Comparison of ENCODE assay signal across 10 mouse cellular contexts in the genomic region with DNA sequence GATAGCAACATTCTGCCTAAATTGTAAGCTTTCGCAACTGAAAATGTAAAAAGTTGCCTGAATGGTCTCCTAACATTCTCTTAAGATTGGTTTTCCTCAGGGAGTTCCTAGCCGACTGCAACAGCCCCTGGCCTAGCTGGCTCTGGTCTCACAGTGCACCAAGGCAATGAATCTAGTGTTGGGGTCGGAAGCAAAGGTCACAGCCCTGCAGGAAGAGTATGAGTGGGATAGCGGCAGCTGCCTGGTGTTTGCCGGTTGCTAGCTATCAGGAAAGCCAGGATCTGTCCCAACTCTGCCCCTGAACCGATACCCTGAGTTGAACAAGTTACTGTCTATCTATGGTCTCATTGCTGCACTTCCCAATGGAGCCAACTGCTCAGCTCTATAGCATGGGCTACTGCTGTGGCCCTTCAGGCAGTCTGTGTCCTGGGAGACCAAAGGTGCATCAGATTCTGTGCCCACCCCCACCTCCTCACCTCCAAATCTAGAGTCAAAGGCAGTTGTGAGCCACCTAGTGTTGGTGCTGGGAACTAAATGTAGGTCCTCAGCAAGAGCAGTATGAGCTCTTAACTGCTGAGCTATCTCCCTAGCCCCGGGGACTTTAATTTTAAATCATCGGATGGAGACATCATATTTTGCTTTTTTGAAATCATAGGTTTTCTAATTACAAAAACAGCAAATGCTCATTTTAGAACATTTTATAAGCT. TPM values are rescaled to one million over a fixed set of nuclear protein-coding genes. Genes with fewer than 3 reads are reported as not detected.
A peak's percentile ranks its signal among the peaks of the same experiment; 100 is the strongest.
DNase-seq lines count a peak whose midpoint lies in the region; ATAC-seq and TF ChIP-seq lines count a peak whose summit lies in the region.
"Had no signal": no experiment of that assay in that cellular context is flagged by ENCODE, and none has a peak within 500 bp of the region (broad histone marks: within the 10 kb centered on the region; RNA-seq: fewer than 3 reads in every experiment).

No protein-coding gene starts in this region.

- no peak overlapping the region for H3K9ac ChIP-seq in kidney, postnatal 0 days (ENCODE audit: low read depth, low read length)
- H3K9ac ChIP-seq in forebrain, embryonic 13.5 days = no peak overlapping the region
- H3K9ac ChIP-seq: liver, embryonic 13.5 days had no signal

- peak; percentile 49; the same call in 1 of the 2 replicates for TF ChIP-seq CTCF in kidney, adult 2 months (conservative IDR thresholded peaks at IDR 0.05; ENCODE audit: insufficient read depth, insufficient read length, low read depth, low read length)
- TF ChIP-seq CTCF in E14TG2a.4 (conservative IDR thresholded peaks at IDR 0.05; ENCODE audit: low read length) = peak; percentile 70
- TF ChIP-seq CTCF in kidney, postnatal 0 days (IDR thresholded peaks at IDR 0.05; ENCODE audit: low read depth) = peak; percentile 67

- H3K36me3 ChIP-seq in kidney, adult 2 months (ENCODE audit: control insufficient read depth, insufficient read depth, low read length) = no peaks in the 10 kb centered on the region
- no peaks in the 10 kb centered on the region for H3K36me3 ChIP-seq in E14TG2a.4 (ENCODE audit: insufficient read depth, low read length)
- no peaks in the 10 kb centered on the region for H3K36me3 ChIP-seq in kidney, postnatal 0 days (ENCODE audit: insufficient read depth, low read length)
- H3K36me3 ChIP-seq in forebrain, embryonic 13.5 days (ENCODE audit: poor library complexity, severe bottlenecking) = no peaks in the 10 kb centered on the region
- H3K36me3 ChIP-seq: liver, embryonic 13.5 days had no signal

- H3K4me1 ChIP-seq in kidney, adult 2 months (ENCODE audit: control insufficient read depth, insufficient read depth, low read length) = no peaks in the 10 kb centered on the region
- peaks cover 13% of the 10 kb centered on the region; the same call in 1 of the 2 replicates for H3K4me1 ChIP-seq in E14TG2a.4 (replicated peaks; ENCODE audit: low read depth, low read length)
- no peaks in the 10 kb centered on the region for H3K4me1 ChIP-seq in kidney, postnatal 0 days (replicated peaks; ENCODE audit: insufficient read depth, low read length)
- H3K4me1 ChIP-seq in forebrain, embryonic 13.5 days = no peaks in the 10 kb centered on the region

- ATAC-seq in kidney, postnatal 0 days (replicated peaks; ENCODE audit: low FRiP score, low read depth) = 0 out of 2 replicates have a peak, but pooled peaks have one; percentile 10
- no peak for ATAC-seq in forebrain, embryonic 13.5 days

- H3K4me3 ChIP-seq in kidney, adult 2 months (ENCODE audit: insufficient read depth, low read depth, low read length) = no peak overlapping the region
- no peak overlapping the region for H3K4me3 ChIP-seq in E14TG2a.4 (replicated peaks; ENCODE audit: low read length)
- H3K4me3 ChIP-seq in kidney, postnatal 0 days (replicated peaks; ENCODE audit: low read depth, low read length) = no peak overlapping the region
- no peak overlapping the region for H3K4me3 ChIP-seq in forebrain, embryonic 13.5 days
- H3K4me3 ChIP-seq: liver, embryonic 13.5 days had no signal

- no peak overlapping the region for H3K27ac ChIP-seq in kidney, adult 2 months (ENCODE audit: insufficient read depth, low read depth, low read length)
- no peak overlapping the region for H3K27ac ChIP-seq in kidney, postnatal 0 days
- H3K27ac ChIP-seq in forebrain, embryonic 13.5 days = no peak overlapping the region
- H3K27ac ChIP-seq: liver, embryonic 13.5 days had no signal

- WGBS in kidney, adult 2 months = 64% methylated on average over 8 of the region's 8 CpGs
- WGBS in kidney, postnatal 0 days = 49% methylated on average over 8 of the region's 8 CpGs
- 80% methylated on average over 8 of the region's 8 CpGs for WGBS in forebrain, embryonic 13.5 days

- H3K4me2 ChIP-seq in kidney, postnatal 0 days (ENCODE audit: low read length) = no peak overlapping the region
- no peak overlapping the region for H3K4me2 ChIP-seq in forebrain, embryonic 13.5 days
- H3K4me2 ChIP-seq: liver, embryonic 13.5 days had no signal

- H3K27me3 ChIP-seq in kidney, adult 2 months (replicated peaks; ENCODE audit: control insufficient read depth, insufficient read depth, low read length) = no peaks in the 10 kb centered on the region
- no peaks in the 10 kb centered on the region; the same call in 1 of the 2 replicates for H3K27me3 ChIP-seq in E14TG2a.4 (ENCODE audit: insufficient read depth, low read length)
- H3K27me3 ChIP-seq in kidney, postnatal 0 days (ENCODE audit: insufficient read depth, low read length) = no peaks in the 10 kb centered on the region
- H3K27me3 ChIP-seq in forebrain, embryonic 13.5 days = no peaks in the 10 kb centered on the region
- H3K27me3 ChIP-seq: liver, embryonic 13.5 days had no signal

- no peaks in the 10 kb centered on the region for H3K9me3 ChIP-seq in E14TG2a.4 (ENCODE audit: low read length)
- no peaks in the 10 kb centered on the region for H3K9me3 ChIP-seq in kidney, postnatal 0 days (replicated peaks; ENCODE audit: low read length)
- H3K9me3 ChIP-seq in forebrain, embryonic 13.5 days (replicated peaks) = no peaks in the 10 kb centered on the region
- H3K9me3 ChIP-seq: liver, embryonic 13.5 days had no signal

- no peak for TF ChIP-seq POLR2A in kidney, adult 2 months (IDR thresholded peaks at IDR 0.05; ENCODE audit: low read depth, low read length)

- DNase-seq in kidney, adult 2 months = peak; percentile 27
- DNase-seq in kidney, adult 11 months = no peak
- DNase-seq in Muller cell, postnatal 12 days (ENCODE audit: inconsistent ontology term) = peak; percentile 11
- DNase-seq in kidney, postnatal 0 days (ENCODE audit: low spot score) = peak; percentile 36
- DNase-seq in natural killer cell, adult 2 months (ENCODE audit: low spot score in 2 of 2) = no peak
- DNase-seq in c-Kit-positive CD71-positive TER-119-positive erythroid progenitor cells, embryonic 14.5 days (ENCODE audit: low spot score) = no peak
- DNase-seq: liver, embryonic 13.5 days had no signal

RNA-seq across cellular contexts. Expression of gene Tex36, which starts 46.0 kb away (rescaled TPM):
- not detected in 2 replicates for polyA plus RNA-seq in kidney, adult 2 months (2012; rRNA removed)
- 0.32 TPM in 1 of 2 replicates, not detected in the other for polyA plus RNA-seq in kidney, postnatal 0 days (2015; fragmentation: Nextera tagmentation; extraction: Ambion mirVana)
- not detected in 2 replicates for polyA plus RNA-seq in forebrain, embryonic 13.5 days (2015; fragmentation: Nextera tagmentation; extraction: Ambion mirVana)
- polyA plus RNA-seq: heart, embryonic 16.5 days; liver, embryonic 13.5 days had no signal

Comparison
In these comparisons a context has a peak if more than half of its experiments do, and no peak if none do; other contexts are left out.
1. DNase-seq: peak in kidney, adult 2 months (single experiment), Muller cell, postnatal 12 days (single experiment) and kidney, postnatal 0 days (single experiment); none in kidney, adult 11 months (single experiment), natural killer cell, adult 2 months (0 of 2) and c-Kit-positive CD71-positive TER-119-positive erythroid progenitor cells, embryonic 14.5 days (single experiment).
2. Peak in every context shown above with its lines, with median percentiles within 50 percentile points of each other: CTCF ChIP-seq.